Mouse (Mus musculus) MEL (cell line): ENCODE measurements around the gene Srcin1. TPM values are rescaled to one million over a fixed set of nuclear protein-coding genes. Genes with fewer than 3 reads are reported as not detected.

Experiments used
- DNase-seq: peaks from one replicate; pipeline ENCODE4 v3.0.0; 2011; ENCODE audit warnings: low read depth, low spot score
- H3K27ac ChIP-seq: 2 replicates; pipeline ENCODE4 v1.5.1; 2012; ENCODE audit warnings: low read depth, mild to moderate bottlenecking, control low read depth, low read length, moderate library complexity; ENCODE audit not compliant: control insufficient read depth
- H3K27me3 ChIP-seq, 2 experiments: fragments of 150-350 bp in 1 of 2; sonication (generic) in 1 of 2; 2 replicates each; pipeline ENCODE4 v1.6.1; 2012; ENCODE audit warnings: low read length in 2 of 2, mild to moderate bottlenecking in 2 of 2, improper control_type of control experiment in 1 of 2, moderate library complexity in 1 of 2; ENCODE audit not compliant: insufficient read depth in 2 of 2, control insufficient read depth in 1 of 2
- H3K36me3 ChIP-seq, 2 experiments: 2 replicates each; pipeline ENCODE4 v1.6.1; 2012 to 2014; ENCODE audit warnings: low read length in 2 of 2, improper control_type of control experiment in 1 of 2, inconsistent platforms in 1 of 2, mild to moderate bottlenecking in 1 of 2; ENCODE audit not compliant: insufficient read depth in 2 of 2, control insufficient read depth in 1 of 2
- H3K4me1 ChIP-seq, 2 experiments: fragments of 150-350 bp in 1 of 2; sonication (generic) in 1 of 2; 2 replicates each; pipeline ENCODE4 v1.6.1; 2012; ENCODE audit warnings: low read length in 2 of 2, improper control_type of control experiment in 1 of 2, mild to moderate bottlenecking in 1 of 2; ENCODE audit not compliant: insufficient read depth in 2 of 2, control insufficient read depth in 1 of 2
- H3K4me3 ChIP-seq, 2 experiments: fragments of 150-350 bp in 1 of 2; sonication (generic) in 1 of 2; 2 replicates each; pipeline ENCODE4 v1.5.1; 2012; ENCODE audit warnings: low read depth in 2 of 2, low read length in 2 of 2, mild to moderate bottlenecking in 2 of 2, moderate library complexity in 2 of 2, control low read depth in 1 of 2, improper control_type of control experiment in 1 of 2; ENCODE audit not compliant: control insufficient read depth in 1 of 2, insufficient read depth in 1 of 2
- H3K79me2 ChIP-seq: 2 replicates; pipeline ENCODE4 v1.6.1; 2012; ENCODE audit warnings: mild to moderate bottlenecking, low read length, moderate library complexity; ENCODE audit not compliant: control insufficient read depth, poor library complexity, insufficient read depth
- H3K9ac ChIP-seq: 2 replicates; pipeline ENCODE4 v1.6.1; 2012; ENCODE audit warnings: low read depth, mild to moderate bottlenecking, control low read depth, low read length, moderate library complexity; ENCODE audit not compliant: control insufficient read depth, poor library complexity, severe bottlenecking
- H3K9me3 ChIP-seq: fragments of 150-350 bp; sonication (generic); replicated peaks from 2 replicates; pipeline ENCODE4 v1.6.1; 2012; ENCODE audit warnings: mild to moderate bottlenecking, low read length, improper control_type of control experiment, moderate library complexity; ENCODE audit not compliant: insufficient read depth
- BHLHE40 ChIP-seq: IDR thresholded peaks from 2 replicates; pipeline ENCODE4 v1.6.1; 2012; ENCODE audit warnings: low read depth, mild to moderate bottlenecking, inconsistent platforms, low read length, improper control_type of control experiment, borderline replicate concordance
- E2F4 ChIP-seq: IDR thresholded peaks from 2 replicates; pipeline ENCODE4 v1.6.1; 2011; ENCODE audit warnings: low read depth, low read length, improper control_type of control experiment, borderline replicate concordance
- ELF1 ChIP-seq: IDR thresholded peaks from 2 replicates; pipeline ENCODE4 v1.6.1; 2014; ENCODE audit warnings: low read depth, mild to moderate bottlenecking, inconsistent platforms, low read length, improper control_type of control experiment, moderate library complexity
- GABPA ChIP-seq: IDR thresholded peaks from 2 replicates; pipeline ENCODE4 v1.6.1; 2012; ENCODE audit warnings: low read depth, mild to moderate bottlenecking, inconsistent platforms, low read length, improper control_type of control experiment, moderate library complexity
- GATA1 ChIP-seq: IDR thresholded peaks from 2 replicates; pipeline ENCODE4 v1.6.1; 2011; ENCODE audit warnings: low read depth, low read length, improper control_type of control experiment
- MEF2A ChIP-seq: IDR thresholded peaks from 2 replicates; pipeline ENCODE4 v1.6.1; 2014; ENCODE audit warnings: low read depth, mild to moderate bottlenecking, inconsistent platforms, low read length, improper control_type of control experiment; ENCODE audit not compliant: poor library complexity, insufficient replicate concordance, severe bottlenecking; ENCODE audit errors: extremely low read depth
- NELFE ChIP-seq: IDR thresholded peaks from 2 replicates; pipeline ENCODE4 v1.6.1; 2011; ENCODE audit warnings: low read depth, low read length, improper control_type of control experiment
- NRF1 ChIP-seq: IDR thresholded peaks from 2 replicates; pipeline ENCODE4 v1.6.1; 2014; ENCODE audit warnings: low read depth, mild to moderate bottlenecking, inconsistent platforms, low read length, improper control_type of control experiment, moderate library complexity; ENCODE audit not compliant: poor library complexity, insufficient read depth, severe bottlenecking
- POLR2A ChIP-seq, 2 experiments: IDR thresholded peaks; 2 replicates each; pipeline ENCODE4 v1.6.1; 2011 to 2012; ENCODE audit warnings: low read length in 2 of 2, mild to moderate bottlenecking in 2 of 2, control low read depth in 1 of 2, improper control_type of control experiment in 1 of 2, low read depth in 1 of 2, moderate library complexity in 1 of 2; ENCODE audit not compliant: control insufficient read depth in 1 of 2, insufficient read depth in 1 of 2, poor library complexity in 1 of 2
- TAL1 ChIP-seq: IDR thresholded peaks from 2 replicates; pipeline ENCODE4 v1.6.1; 2012; ENCODE audit warnings: mild to moderate bottlenecking, inconsistent platforms, low read length, moderate library complexity, mixed read lengths
- USF2 ChIP-seq, 2 experiments: IDR thresholded peaks; 2 replicates each; pipeline ENCODE4 v1.6.1; 2011 to 2012; ENCODE audit warnings: improper control_type of control experiment in 2 of 2, low read length in 2 of 2, borderline replicate concordance in 1 of 2, inconsistent platforms in 1 of 2, low read depth in 1 of 2, mild to moderate bottlenecking in 1 of 2; ENCODE audit not compliant: insufficient read depth in 1 of 2
- ZC3H11A ChIP-seq: IDR thresholded peaks from 2 replicates; pipeline ENCODE4 v1.6.1; 2012; ENCODE audit warnings: low read depth, mild to moderate bottlenecking, inconsistent platforms, low read length, improper control_type of control experiment
- ZNF384 ChIP-seq: IDR thresholded peaks from 2 replicates; pipeline ENCODE4 v1.6.1; 2012; ENCODE audit warnings: low read depth, mild to moderate bottlenecking, inconsistent platforms, low read length, improper control_type of control experiment
- polyA plus RNA-seq, 2 experiments: library from polyadenylated mRNA; stranded (reverse) in 1 of 2; unstranded in 1 of 2; fragments of >175 nt in 1 of 2; fragments of >200 nt in 1 of 2; gene quantifications; 2 replicates each; pipeline versions ENCODE4 v1.2.1 to v1.2.4; 2012; ENCODE audit warnings: low replicate concordance in 2 of 2, low read depth in 1 of 2; ENCODE audit not compliant: insufficient read length in 2 of 2, insufficient read depth in 1 of 2, missing spikeins in 1 of 2
- total RNA-seq: library from RNA; depleted of rRNA; stranded (reverse); fragments of 300-350 nt; gene quantifications from 2 replicates; pipeline ENCODE4 v1.2.3, GENCODE M21; 2012

The Srcin1 gene
- total and polyA plus RNA-seq, 3 experiments: 0.04 to 0.10 TPM; not detected in 1

DNA sequence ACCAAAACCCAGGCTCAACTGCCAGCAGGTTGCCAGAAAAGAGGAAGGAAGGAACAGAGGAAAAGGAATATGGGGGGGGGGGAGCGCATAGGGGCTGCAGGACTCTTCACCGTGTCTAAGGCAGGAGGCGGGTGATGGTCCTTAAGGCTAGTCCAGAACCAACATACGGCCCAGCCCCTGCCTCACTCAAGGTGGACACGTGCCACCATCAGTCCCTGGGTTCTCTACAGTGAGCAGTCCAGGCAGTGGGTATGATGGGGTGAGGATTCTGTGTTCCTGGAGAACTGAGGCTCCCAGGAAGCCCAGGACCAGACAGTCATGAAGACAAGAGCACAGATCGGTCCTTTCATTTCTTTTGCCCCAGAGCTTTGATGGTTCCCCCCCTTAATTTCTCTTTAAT, 45.9 kb downstream of the Srcin1 start:
- H3K79me2 ChIP-seq: no peaks in the 10 kb centered on the region
- no peaks in the 10 kb centered on the region for H3K36me3 ChIP-seq
- no peaks in the 10 kb centered on the region for H3K9me3 ChIP-seq
- H3K9ac ChIP-seq: no peak overlapping the region
- peaks cover 0 to 2% of the 10 kb centered on the region in 2 experiments; a peak in 3 of 4 replicates for H3K27me3 ChIP-seq
- no peak overlapping the region for H3K4me3 ChIP-seq
- no peak overlapping the region for H3K27ac ChIP-seq
- TF ChIP-seq MEF2A: no peak
- TF ChIP-seq ZNF384: no peak
- no peak for TF ChIP-seq ZC3H11A
- peaks cover 4 to 11% of the 10 kb centered on the region in 2 experiments for H3K4me1 ChIP-seq
- no peak for DNase-seq

DNA sequence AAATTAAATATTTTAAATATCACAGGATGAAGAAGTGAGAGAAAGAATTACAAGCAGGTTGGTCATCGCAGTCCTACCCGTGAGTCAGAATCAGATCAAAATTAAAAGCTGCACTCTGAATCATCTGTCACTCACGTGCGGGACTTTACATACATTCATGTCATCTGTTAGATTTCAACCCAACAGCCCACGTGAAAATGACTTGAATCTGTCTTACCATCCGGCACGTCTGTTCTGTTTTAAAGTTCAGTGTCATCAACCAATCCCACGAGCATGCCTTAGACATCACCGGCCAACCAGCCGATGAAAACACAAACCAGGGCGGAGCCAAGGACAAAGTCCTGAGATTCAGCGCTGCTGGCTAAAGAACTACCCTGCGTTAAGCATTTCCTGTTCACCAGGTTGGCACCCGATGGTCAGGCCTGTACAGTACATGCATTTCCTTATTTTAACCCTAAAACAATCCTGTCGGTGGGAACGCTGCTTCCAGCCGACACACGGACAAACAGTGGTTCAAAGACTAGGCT, 47.6 kb downstream of the Srcin1 start:
- peaks cover 0 to 2% of the 10 kb centered on the region in 2 experiments for H3K27me3 ChIP-seq
- TF ChIP-seq E2F4 (no peak), ELF1 (no peak)

DNA sequence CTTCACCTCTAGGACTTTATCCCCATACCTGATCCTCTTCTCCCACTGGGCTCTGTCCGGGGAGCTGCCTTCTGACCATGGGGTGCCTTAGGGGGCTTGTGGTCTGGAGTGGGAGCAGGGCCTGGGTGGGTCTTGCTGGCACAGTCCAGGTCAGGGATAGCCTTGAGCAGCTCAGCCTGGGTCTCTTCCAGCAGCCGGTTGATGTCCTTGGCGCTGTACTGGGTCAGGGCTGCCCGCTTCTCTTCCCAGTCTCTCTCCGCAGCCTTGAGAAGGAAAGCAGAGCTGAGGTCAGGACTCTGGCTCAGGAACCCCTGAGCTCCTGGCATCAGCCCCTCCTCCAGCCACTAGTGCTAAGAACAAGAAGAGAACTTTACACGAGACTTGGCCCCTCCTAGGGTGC, 50.7 kb downstream of the Srcin1 start:
- Histone ChIP-seq H3K27me3 (peaks cover 4 to 5% of the 10 kb centered on the region in 2 experiments), H3K79me2 (no peaks in the 10 kb centered on the region), H3K4me1 (no peaks in the 10 kb centered on the region), H3K27ac (no peak overlapping the region), H3K9ac (no peak overlapping the region), H3K4me3 (no peak overlapping the region), H3K9me3 (no peaks in the 10 kb centered on the region), H3K36me3 (no peaks in the 10 kb centered on the region)
- DNase-seq: no peak
- TF ChIP-seq ZC3H11A (no peak), NRF1 (no peak), NELFE (no peak), GABPA (no peak), TAL1 (no peak), BHLHE40 (no peak), GATA1 (no peak), POLR2A (IDR thresholded peaks at IDR 0.05; ENCODE audit: control insufficient read depth in 1 of 2, insufficient read depth in 1 of 2, low read depth in 1 of 2, low read length in 2 of 2, poor library complexity in 1 of 2) (no peak), USF2 (IDR thresholded peaks at IDR 0.05; ENCODE audit: borderline replicate concordance in 1 of 2, insufficient read depth in 1 of 2, low read depth in 1 of 2, low read length in 2 of 2) (no peak)

More for the DNA sequence above, 47.6 kb downstream of the Srcin1 start:
- Histone ChIP-seq H3K4me3 (no peak overlapping the region), H3K79me2 (no peaks in the 10 kb centered on the region), H3K36me3 (no peaks in the 10 kb centered on the region), H3K27ac (no peak overlapping the region), H3K9me3 (no peaks in the 10 kb centered on the region), H3K9ac (no peak overlapping the region), H3K4me1 (peaks cover 4 to 10% of the 10 kb centered on the region in 2 experiments)
- no peak for DNase-seq
